Mouse (Mus musculus): ENCODE measurements around the gene Pax9. TPM values are rescaled to one million over a fixed set of nuclear protein-coding genes. Genes with fewer than 3 reads are reported as not detected.
A peak's percentile ranks its signal among the peaks of the same experiment; 100 is the strongest.

Pax9 gene
- polyA plus RNA-seq, 1 experiment from 2014 or later, result 1.2 TPM

GRCm38 (mm10) chr12:56699351-56699750 is 7.8 kb downstream of the Pax9 start:
- H3K9me3 ChIP-seq (replicated peaks), result no peaks in the 10 kb centered on the region
- no peak overlapping the region for H3K9ac ChIP-seq
- H3K4me2 ChIP-seq (replicated peaks), result 0 out of 2 replicates have a peak overlapping the region, but pooled peaks have one; percentile 20
- no peaks in the 10 kb centered on the region for H3K36me3 ChIP-seq
- WGBS, result 9% methylated on average over 3 of the region's 3 CpGs
- H3K4me3 ChIP-seq, result no peak overlapping the region
- peaks cover 80% of the 10 kb centered on the region for H3K27me3 ChIP-seq
- peaks cover 14% of the 10 kb centered on the region for H3K4me1 ChIP-seq
- H3K27ac ChIP-seq, result no peak overlapping the region
- ATAC-seq (ENCODE audit: low FRiP score), result no peak

DNA sequence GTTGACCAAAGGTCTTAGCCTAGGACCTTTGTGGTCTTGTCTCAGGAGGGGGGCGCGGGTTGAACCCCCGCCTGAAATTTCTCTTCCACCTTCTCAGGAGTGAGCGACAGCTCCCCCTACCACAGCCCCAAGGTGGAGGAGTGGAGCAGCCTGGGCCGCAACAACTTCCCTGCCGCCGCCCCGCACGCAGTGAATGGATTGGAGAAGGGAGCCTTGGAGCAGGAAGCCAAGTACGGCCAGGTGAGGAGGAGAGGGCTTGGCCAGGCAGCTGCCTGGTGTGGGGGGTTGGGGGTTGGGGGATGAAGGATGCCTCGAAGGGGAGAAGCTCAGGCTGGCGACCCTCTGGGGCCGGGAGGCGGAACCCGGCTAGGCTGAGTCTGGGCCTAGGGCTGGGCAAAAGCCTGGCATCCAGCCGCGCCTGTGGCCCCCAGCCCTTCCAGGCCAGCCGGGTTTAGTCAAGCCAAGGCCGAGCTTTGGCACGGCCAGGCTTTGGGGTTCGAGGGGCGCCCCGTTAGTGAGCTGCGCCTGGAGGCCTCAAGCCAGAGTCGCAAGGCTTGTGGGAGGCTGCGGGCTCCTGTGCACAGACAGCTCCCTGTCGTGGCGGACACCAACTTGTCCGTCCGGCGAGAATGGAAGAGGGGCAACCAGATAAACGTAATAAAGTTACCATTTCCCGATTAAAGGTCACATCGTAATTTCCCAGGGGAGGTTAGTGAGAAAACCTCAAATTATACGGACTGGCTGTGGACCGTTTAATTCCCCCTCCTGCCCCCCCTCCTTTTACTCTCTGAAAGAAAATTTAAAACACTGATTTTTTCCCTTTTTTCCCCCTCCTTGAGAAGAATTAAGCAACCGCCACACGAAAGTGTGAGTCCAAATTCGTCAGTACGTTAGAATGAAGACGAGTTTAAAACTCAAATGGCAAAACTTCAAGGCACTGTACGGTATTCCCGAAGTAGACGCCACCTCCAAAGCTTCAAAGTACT is 8.6 kb downstream of the Pax9 start:
- H3K4me1 ChIP-seq, result peaks cover 14% of the 10 kb centered on the region
- H3K27me3 ChIP-seq, result peaks cover 79% of the 10 kb centered on the region
- ATAC-seq (ENCODE audit: low FRiP score), result no peak
- no peaks in the 10 kb centered on the region for H3K9me3 ChIP-seq (replicated peaks)
- WGBS, result 5% methylated on average over 44 of the region's 44 CpGs
- no peaks in the 10 kb centered on the region for H3K36me3 ChIP-seq
- no peak overlapping the region for H3K9ac ChIP-seq
- H3K4me2 ChIP-seq (replicated peaks), result peak overlapping the region; percentile 20
- no peak overlapping the region for H3K27ac ChIP-seq
- H3K4me3 ChIP-seq, result peak overlapping the region; percentile 6; the same call in 1 of the 2 replicates

GRCm38 (mm10) chr12:56701004-56701403 is 9.4 kb downstream of the Pax9 start:
- H3K4me3 ChIP-seq, result no peak overlapping the region
- no peak overlapping the region for H3K9ac ChIP-seq
- no peak for ATAC-seq (ENCODE audit: low FRiP score)
- no peak overlapping the region for H3K27ac ChIP-seq
- 14% methylated on average over 6 of the region's 6 CpGs for WGBS
- no peaks in the 10 kb centered on the region for H3K36me3 ChIP-seq
- H3K9me3 ChIP-seq (replicated peaks), result no peaks in the 10 kb centered on the region
- H3K4me2 ChIP-seq (replicated peaks), result no peak overlapping the region
- peaks cover 11% of the 10 kb centered on the region for H3K4me1 ChIP-seq
- peaks cover 77% of the 10 kb centered on the region for H3K27me3 ChIP-seq

DNA sequence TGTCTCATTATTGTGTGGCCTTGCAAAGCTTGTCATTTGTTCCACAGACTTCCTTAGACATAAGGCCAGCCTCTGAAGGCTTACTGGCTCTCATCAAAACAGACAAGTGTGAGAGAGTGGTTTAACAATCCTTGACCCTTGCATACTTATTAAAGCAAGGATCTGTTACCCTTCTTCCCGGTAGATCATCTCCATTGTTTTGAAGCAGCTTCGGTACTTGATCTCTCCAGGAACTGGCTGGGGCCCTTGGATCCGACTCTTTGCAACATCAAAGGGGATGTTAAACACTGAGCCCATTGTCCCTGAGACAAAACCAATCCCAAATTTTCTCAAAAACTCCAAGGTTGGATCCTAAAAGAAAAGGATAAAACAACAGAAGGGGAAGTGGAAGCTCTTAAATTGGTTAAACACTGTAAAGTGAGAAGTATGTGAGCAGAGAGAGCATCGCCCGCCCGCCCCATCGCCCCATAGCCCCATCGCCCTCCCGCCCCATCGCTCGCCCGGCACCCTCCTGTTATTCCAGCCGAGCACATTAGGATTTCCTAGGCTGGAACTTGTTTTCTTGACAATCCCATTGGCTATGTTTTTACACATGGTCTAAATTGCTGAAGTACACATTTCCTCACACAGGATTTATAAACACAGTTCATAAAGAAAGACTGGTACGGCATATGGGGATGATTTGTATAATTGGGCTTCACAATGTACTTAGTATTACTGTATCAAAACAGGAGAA is 26.6 kb downstream of the Pax9 start:
- Histone ChIP-seq H3K4me3 (no peak overlapping the region), H3K4me2 (replicated peaks) (no peak overlapping the region; the same call in 1 of the 2 replicates), H3K27me3 (peaks cover 29% of the 10 kb centered on the region), H3K9ac (no peak overlapping the region), H3K4me1 (0 out of 2 replicates have a peak, but pooled peaks cover 3% of the 10 kb centered on the region), H3K9me3 (replicated peaks) (no peaks in the 10 kb centered on the region), H3K36me3 (no peaks in the 10 kb centered on the region), H3K27ac (no peak overlapping the region)
- WGBS, result 7% methylated on average over 14 of the region's 14 CpGs
- ATAC-seq (ENCODE audit: low FRiP score), result no peak

DNA sequence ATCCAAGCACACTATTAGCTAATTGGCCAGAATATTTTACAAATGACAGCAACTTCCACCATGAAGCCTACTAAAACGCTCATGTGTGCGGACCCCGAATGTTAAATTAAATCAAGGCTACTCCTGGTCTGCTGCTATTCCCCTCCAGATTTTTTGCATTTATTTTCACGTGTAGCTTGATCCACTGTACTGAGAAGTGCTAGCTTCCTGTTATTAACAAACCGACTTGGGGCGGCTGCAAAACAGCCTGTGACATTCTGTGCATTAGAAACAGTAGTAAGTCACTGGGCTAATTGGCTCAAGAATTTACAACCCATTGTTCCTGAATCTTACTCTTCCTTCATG is 27.1 kb downstream of the Pax9 start:
- no peak overlapping the region for H3K9ac ChIP-seq
- H3K9me3 ChIP-seq (replicated peaks), result no peaks in the 10 kb centered on the region
- H3K4me1 ChIP-seq, result 0 out of 2 replicates have a peak, but pooled peaks cover 3% of the 10 kb centered on the region
- H3K36me3 ChIP-seq, result no peaks in the 10 kb centered on the region
- H3K27ac ChIP-seq, result no peak overlapping the region
- H3K4me2 ChIP-seq (replicated peaks), result no peak overlapping the region
- 30% methylated on average over 6 of the region's 6 CpGs for WGBS
- ATAC-seq (ENCODE audit: low FRiP score), result no peak
- no peak overlapping the region for H3K4me3 ChIP-seq
- H3K27me3 ChIP-seq, result peaks cover 28% of the 10 kb centered on the region

GRCm38 (mm10) chr12:56727631-56728030 is 36.1 kb downstream of the Pax9 start:
- ATAC-seq (ENCODE audit: low FRiP score), result no peak
- WGBS, result 49% methylated on average over 4 of the region's 4 CpGs

DNA sequence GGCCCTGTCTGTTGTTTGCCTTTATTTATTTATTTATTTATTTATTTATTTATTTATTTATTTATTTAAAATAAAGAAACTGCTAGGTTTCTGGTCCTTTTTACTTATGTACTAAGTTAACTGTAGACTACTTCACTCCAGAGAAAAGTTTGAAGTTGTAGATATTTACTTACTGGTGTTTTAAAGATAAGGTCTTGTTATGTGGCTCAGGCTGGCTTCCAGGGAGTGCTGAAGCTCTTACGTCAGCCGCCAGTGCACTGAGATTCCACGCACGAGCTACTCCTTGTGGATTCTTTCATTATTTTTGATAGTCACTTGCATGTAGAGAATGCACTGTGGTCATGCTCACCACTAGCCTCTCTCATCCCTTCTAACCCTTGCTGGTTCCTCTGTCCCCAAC is 45.5 kb downstream of the Pax9 start:
- Histone ChIP-seq H3K4me2 (replicated peaks) (no peak overlapping the region), H3K9ac (no peak overlapping the region), H3K27me3 (no peaks in the 10 kb centered on the region), H3K27ac (no peak overlapping the region), H3K4me3 (no peak overlapping the region), H3K9me3 (replicated peaks) (no peaks in the 10 kb centered on the region), H3K36me3 (no peaks in the 10 kb centered on the region), H3K4me1 (no peaks in the 10 kb centered on the region)
- WGBS, result 86% methylated on average over 4 of the region's 4 CpGs
- ATAC-seq (ENCODE audit: low FRiP score), result no peak

More at GRCm38 (mm10) chr12:56727631-56728030, 36.1 kb downstream of the Pax9 start:
- Histone ChIP-seq H3K4me2 (replicated peaks) (no peak overlapping the region), H3K27me3 (no peaks in the 10 kb centered on the region), H3K9ac (no peak overlapping the region), H3K4me1 (no peaks in the 10 kb centered on the region), H3K4me3 (no peak overlapping the region), H3K9me3 (replicated peaks) (no peaks in the 10 kb centered on the region), H3K36me3 (no peaks in the 10 kb centered on the region), H3K27ac (no peak overlapping the region)

Other genes starting within 250 kb of the Pax9 start
- 0.12 and 1.7 TPM in 2 replicates for gene Nkx2-1, start 154.9 kb upstream of the Pax9 start, polyA plus RNA-seq (2016; fragmentation: Nextera tagmentation; extraction: Ambion mirVana)
- 0.55 and 1.2 TPM in 2 replicates for gene Nkx2-9, start 78.5 kb upstream of the Pax9 start, polyA plus RNA-seq (2016; fragmentation: Nextera tagmentation; extraction: Ambion mirVana)